Mouse (Mus musculus) MEL (cell line): ENCODE results near the gene 1700092M07Rik. TPM values are rescaled to one million over a fixed set of nuclear protein-coding genes. Genes with fewer than 3 reads are reported as not detected.
A peak's percentile ranks its signal among the peaks of the same experiment; 100 is the strongest.

Experiments used
- DNase-seq: peaks from one replicate; pipeline ENCODE4 v3.0.0; 2011; ENCODE audit warnings: low read depth, low spot score
- H3K27ac ChIP-seq: 2 replicates; pipeline ENCODE4 v1.5.1; 2012; ENCODE audit warnings: low read depth, mild to moderate bottlenecking, control low read depth, low read length, moderate library complexity; ENCODE audit not compliant: control insufficient read depth
- H3K27me3 ChIP-seq, 2 experiments: fragments of 150-350 bp in 1 of 2; sonication (generic) in 1 of 2; 2 replicates each; pipeline ENCODE4 v1.6.1; 2012; ENCODE audit warnings: low read length in 2 of 2, mild to moderate bottlenecking in 2 of 2, improper control_type of control experiment in 1 of 2, moderate library complexity in 1 of 2; ENCODE audit not compliant: insufficient read depth in 2 of 2, control insufficient read depth in 1 of 2
- H3K36me3 ChIP-seq, 2 experiments: 2 replicates each; pipeline ENCODE4 v1.6.1; 2012 to 2014; ENCODE audit warnings: low read length in 2 of 2, improper control_type of control experiment in 1 of 2, inconsistent platforms in 1 of 2, mild to moderate bottlenecking in 1 of 2; ENCODE audit not compliant: insufficient read depth in 2 of 2, control insufficient read depth in 1 of 2
- H3K4me1 ChIP-seq, 2 experiments: fragments of 150-350 bp in 1 of 2; sonication (generic) in 1 of 2; 2 replicates each; pipeline ENCODE4 v1.6.1; 2012; ENCODE audit warnings: low read length in 2 of 2, improper control_type of control experiment in 1 of 2, mild to moderate bottlenecking in 1 of 2; ENCODE audit not compliant: insufficient read depth in 2 of 2, control insufficient read depth in 1 of 2
- H3K4me3 ChIP-seq, 2 experiments: fragments of 150-350 bp in 1 of 2; sonication (generic) in 1 of 2; 2 replicates each; pipeline ENCODE4 v1.5.1; 2012; ENCODE audit warnings: low read depth in 2 of 2, low read length in 2 of 2, mild to moderate bottlenecking in 2 of 2, moderate library complexity in 2 of 2, control low read depth in 1 of 2, improper control_type of control experiment in 1 of 2; ENCODE audit not compliant: control insufficient read depth in 1 of 2, insufficient read depth in 1 of 2
- H3K79me2 ChIP-seq: 2 replicates; pipeline ENCODE4 v1.6.1; 2012; ENCODE audit warnings: mild to moderate bottlenecking, low read length, moderate library complexity; ENCODE audit not compliant: control insufficient read depth, poor library complexity, insufficient read depth
- H3K9ac ChIP-seq: 2 replicates; pipeline ENCODE4 v1.6.1; 2012; ENCODE audit warnings: low read depth, mild to moderate bottlenecking, control low read depth, low read length, moderate library complexity; ENCODE audit not compliant: control insufficient read depth, poor library complexity, severe bottlenecking
- H3K9me3 ChIP-seq: fragments of 150-350 bp; sonication (generic); replicated peaks from 2 replicates; pipeline ENCODE4 v1.6.1; 2012; ENCODE audit warnings: mild to moderate bottlenecking, low read length, improper control_type of control experiment, moderate library complexity; ENCODE audit not compliant: insufficient read depth
- CHD1 ChIP-seq: IDR thresholded peaks from 2 replicates; pipeline ENCODE4 v1.6.1; 2012; ENCODE audit warnings: low read depth, mild to moderate bottlenecking, inconsistent platforms, low read length, improper control_type of control experiment
- CHD2 ChIP-seq: IDR thresholded peaks from 2 replicates; pipeline ENCODE4 v1.6.1; 2011; ENCODE audit warnings: low read length, improper control_type of control experiment
- CTCF ChIP-seq, 3 experiments: IDR thresholded peaks in 2 of 3; conservative IDR thresholded peaks in 1 of 3; 2 replicates each; pipeline ENCODE4 v1.5.1; 2011 to 2012; ENCODE audit warnings: low read length in 3 of 3, low read depth in 2 of 3, mild to moderate bottlenecking in 2 of 3, improper control_type of control experiment in 1 of 3, inconsistent platforms in 1 of 3, mixed read lengths in 1 of 3, moderate library complexity in 1 of 3; ENCODE audit not compliant: control insufficient read depth in 1 of 3, insufficient read depth in 1 of 3, poor library complexity in 1 of 3, severe bottlenecking in 1 of 3
- EP300 ChIP-seq, 2 experiments: IDR thresholded peaks; 2 replicates each; pipeline ENCODE4 v1.6.1; 2011; ENCODE audit warnings: improper control_type of control experiment in 2 of 2, low read length in 2 of 2, low read depth in 1 of 2, mild to moderate bottlenecking in 1 of 2
- ETS1 ChIP-seq: IDR thresholded peaks from 2 replicates; pipeline ENCODE4 v1.6.1; 2012; ENCODE audit warnings: low read depth, mild to moderate bottlenecking, inconsistent platforms, low read length, improper control_type of control experiment, moderate library complexity
- GABPA ChIP-seq: IDR thresholded peaks from 2 replicates; pipeline ENCODE4 v1.6.1; 2012; ENCODE audit warnings: low read depth, mild to moderate bottlenecking, inconsistent platforms, low read length, improper control_type of control experiment, moderate library complexity
- GATA1 ChIP-seq: IDR thresholded peaks from 2 replicates; pipeline ENCODE4 v1.6.1; 2011; ENCODE audit warnings: low read depth, low read length, improper control_type of control experiment
- HCFC1 ChIP-seq: IDR thresholded peaks from 2 replicates; pipeline ENCODE4 v1.6.1; 2012; ENCODE audit warnings: low read depth, mild to moderate bottlenecking, inconsistent platforms, low read length, improper control_type of control experiment, moderate library complexity
- KAT2A ChIP-seq: conservative IDR thresholded peaks from 2 replicates; pipeline ENCODE4 v1.6.1; 2012; ENCODE audit warnings: low read depth, low read length, improper control_type of control experiment, inconsistent platforms
- MAX ChIP-seq: IDR thresholded peaks from 2 replicates; pipeline ENCODE4 v1.6.1; 2011; ENCODE audit warnings: low read length, improper control_type of control experiment
- MEF2A ChIP-seq: IDR thresholded peaks from 2 replicates; pipeline ENCODE4 v1.6.1; 2014; ENCODE audit warnings: low read depth, mild to moderate bottlenecking, inconsistent platforms, low read length, improper control_type of control experiment; ENCODE audit not compliant: poor library complexity, insufficient replicate concordance, severe bottlenecking; ENCODE audit errors: extremely low read depth
- MYB ChIP-seq: IDR thresholded peaks from 2 replicates; pipeline ENCODE4 v1.6.1; 2011; ENCODE audit warnings: mild to moderate bottlenecking, low read depth, low read length, improper control_type of control experiment
- MYC ChIP-seq: IDR thresholded peaks from 2 replicates; pipeline ENCODE4 v1.6.1; 2011; ENCODE audit warnings: low read depth, mild to moderate bottlenecking, low read length, improper control_type of control experiment, moderate library complexity
- NELFE ChIP-seq: IDR thresholded peaks from 2 replicates; pipeline ENCODE4 v1.6.1; 2011; ENCODE audit warnings: low read depth, low read length, improper control_type of control experiment
- NRF1 ChIP-seq: IDR thresholded peaks from 2 replicates; pipeline ENCODE4 v1.6.1; 2014; ENCODE audit warnings: low read depth, mild to moderate bottlenecking, inconsistent platforms, low read length, improper control_type of control experiment, moderate library complexity; ENCODE audit not compliant: poor library complexity, insufficient read depth, severe bottlenecking
- POLR2A ChIP-seq, 2 experiments: IDR thresholded peaks; 2 replicates each; pipeline ENCODE4 v1.6.1; 2011 to 2012; ENCODE audit warnings: low read length in 2 of 2, mild to moderate bottlenecking in 2 of 2, control low read depth in 1 of 2, improper control_type of control experiment in 1 of 2, low read depth in 1 of 2, moderate library complexity in 1 of 2; ENCODE audit not compliant: control insufficient read depth in 1 of 2, insufficient read depth in 1 of 2, poor library complexity in 1 of 2
- POLR2AphosphoS2 ChIP-seq: IDR thresholded peaks from 2 replicates; pipeline ENCODE4 v1.6.1; 2011; ENCODE audit warnings: low read length, improper control_type of control experiment
- POLR2AphosphoS5 ChIP-seq: IDR thresholded peaks from 2 replicates; pipeline ENCODE4 v1.6.1; 2012; ENCODE audit warnings: low read depth, borderline replicate concordance, mild to moderate bottlenecking, inconsistent platforms, low read length, moderate library complexity, mixed read lengths
- RAD21 ChIP-seq: IDR thresholded peaks from 2 replicates; pipeline ENCODE4 v1.6.1; 2011; ENCODE audit warnings: mild to moderate bottlenecking, low read depth, low read length, improper control_type of control experiment
- RCOR1 ChIP-seq: IDR thresholded peaks from 2 replicates; pipeline ENCODE4 v1.6.1; 2012; ENCODE audit warnings: low read depth, mild to moderate bottlenecking, inconsistent platforms, low read length, improper control_type of control experiment
- SIN3A ChIP-seq: IDR thresholded peaks from 2 replicates; pipeline ENCODE4 v1.6.1; 2012; ENCODE audit warnings: low read length, improper control_type of control experiment, inconsistent platforms
- SMC3 ChIP-seq: IDR thresholded peaks from 2 replicates; pipeline ENCODE4 v1.6.1; 2011; ENCODE audit warnings: low read depth, low read length, improper control_type of control experiment
- TBP ChIP-seq: IDR thresholded peaks from 2 replicates; pipeline ENCODE4 v1.8.0; 2011; ENCODE audit warnings: low read depth, low read length, improper control_type of control experiment
- TCF12 ChIP-seq: IDR thresholded peaks from 2 replicates; pipeline ENCODE4 v1.6.1; 2014; ENCODE audit warnings: low read depth, mild to moderate bottlenecking, inconsistent platforms, low read length, improper control_type of control experiment, moderate library complexity
- USF1 ChIP-seq: IDR thresholded peaks from 2 replicates; pipeline ENCODE4 v1.6.1; 2014; ENCODE audit warnings: low read depth, mild to moderate bottlenecking, inconsistent platforms, low read length, improper control_type of control experiment, moderate library complexity
- USF2 ChIP-seq, 2 experiments: IDR thresholded peaks; 2 replicates each; pipeline ENCODE4 v1.6.1; 2011 to 2012; ENCODE audit warnings: improper control_type of control experiment in 2 of 2, low read length in 2 of 2, borderline replicate concordance in 1 of 2, inconsistent platforms in 1 of 2, low read depth in 1 of 2, mild to moderate bottlenecking in 1 of 2; ENCODE audit not compliant: insufficient read depth in 1 of 2
- ZKSCAN1 ChIP-seq: IDR thresholded peaks from 2 replicates; pipeline ENCODE4 v1.6.1; 2012; ENCODE audit warnings: low read depth, mild to moderate bottlenecking, inconsistent platforms, low read length, improper control_type of control experiment, moderate library complexity
- ZMIZ1 ChIP-seq: IDR thresholded peaks from 2 replicates; pipeline ENCODE4 v1.6.1; 2012; ENCODE audit warnings: low read depth, mild to moderate bottlenecking, inconsistent platforms, low read length, improper control_type of control experiment, moderate library complexity
- ZNF384 ChIP-seq: IDR thresholded peaks from 2 replicates; pipeline ENCODE4 v1.6.1; 2012; ENCODE audit warnings: low read depth, mild to moderate bottlenecking, inconsistent platforms, low read length, improper control_type of control experiment
- polyA plus RNA-seq, 2 experiments: library from polyadenylated mRNA; stranded (reverse) in 1 of 2; unstranded in 1 of 2; fragments of >175 nt in 1 of 2; fragments of >200 nt in 1 of 2; gene quantifications; 2 replicates each; pipeline versions ENCODE4 v1.2.1 to v1.2.4; 2012; ENCODE audit warnings: low replicate concordance in 2 of 2, low read depth in 1 of 2; ENCODE audit not compliant: insufficient read length in 2 of 2, insufficient read depth in 1 of 2, missing spikeins in 1 of 2
- total RNA-seq: library from RNA; depleted of rRNA; stranded (reverse); fragments of 300-350 nt; gene quantifications from 2 replicates; pipeline ENCODE4 v1.2.3, GENCODE M21; 2012

Gene 1700092M07Rik
- total and polyA plus RNA-seq, 3 experiments = 3.3 to 4.3 TPM; not detected in 1

DNA sequence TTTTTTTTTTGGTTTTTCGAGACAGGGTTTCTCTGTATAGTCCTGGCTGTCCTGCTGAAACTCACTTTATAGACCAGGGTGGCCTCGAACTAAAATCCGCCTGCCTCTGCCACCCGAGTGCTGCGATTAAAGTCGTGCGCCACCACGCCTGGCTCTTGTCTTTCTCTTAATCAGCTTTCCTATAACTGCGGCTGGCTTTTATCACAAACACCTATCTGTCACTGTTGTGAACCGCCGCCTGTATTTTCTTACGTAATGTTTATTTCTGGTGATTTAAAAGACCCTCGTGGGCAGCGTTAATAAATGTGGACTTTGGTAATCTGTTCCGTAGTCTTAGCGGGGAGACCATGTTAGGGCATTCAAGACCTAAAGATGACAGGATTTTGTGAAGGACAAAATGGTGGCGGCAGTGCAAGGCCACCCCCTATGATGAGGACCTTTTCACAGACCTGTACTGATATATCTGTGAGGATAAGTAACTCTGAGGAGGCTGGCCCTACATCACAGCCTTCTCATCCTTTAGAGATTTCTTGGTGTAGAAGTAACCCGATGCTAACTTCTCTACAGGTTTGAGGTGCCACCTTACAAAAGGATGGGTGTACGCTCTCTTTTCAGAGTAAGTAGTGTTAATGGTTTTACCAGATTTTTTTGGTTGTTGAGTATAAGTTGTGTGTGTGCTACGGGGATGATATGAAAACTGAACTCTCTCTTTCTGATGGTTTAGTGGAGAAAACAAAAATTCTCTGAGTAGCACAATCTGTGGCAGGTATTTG is 16.8 kb upstream of the 1700092M07Rik start:
- Histone ChIP-seq H3K36me3 (peaks cover 12 to 22% of the 10 kb centered on the region in 2 experiments), H3K9me3 (no peaks in the 10 kb centered on the region), H3K4me3 (peak overlapping the region; percentile 59 to 95), H3K27me3 (no peaks in the 10 kb centered on the region), H3K4me1 (peaks cover 0 to 7% of the 10 kb centered on the region in 2 experiments; a peak in 1 of 4 replicates), H3K79me2 (peaks cover 36% of the 10 kb centered on the region), H3K27ac (peak overlapping the region; percentile 97), H3K9ac (peak overlapping the region; percentile 97)
- TF ChIP-seq POLR2AphosphoS5 (peak; percentile 26; the same call in 1 of the 2 replicates), POLR2A (IDR thresholded peaks at IDR 0.05; ENCODE audit: control insufficient read depth in 1 of 2, insufficient read depth in 1 of 2, low read depth in 1 of 2, low read length in 2 of 2, poor library complexity in 1 of 2) (peak; percentile 29 to 59; a peak in 3 of 4 replicates), SIN3A (peak; percentile 67), EP300 (IDR thresholded peaks at IDR 0.05; ENCODE audit: low read depth in 1 of 2, low read length in 2 of 2) (no peak), CHD1 (peak; percentile 99), KAT2A (peak; percentile 55), ZMIZ1 (peak; percentile 84), POLR2AphosphoS2 (peak; percentile 96), MYC (no peak; the same call in 1 of the 2 replicates)
- DNase-seq = peak; percentile 69

DNA sequence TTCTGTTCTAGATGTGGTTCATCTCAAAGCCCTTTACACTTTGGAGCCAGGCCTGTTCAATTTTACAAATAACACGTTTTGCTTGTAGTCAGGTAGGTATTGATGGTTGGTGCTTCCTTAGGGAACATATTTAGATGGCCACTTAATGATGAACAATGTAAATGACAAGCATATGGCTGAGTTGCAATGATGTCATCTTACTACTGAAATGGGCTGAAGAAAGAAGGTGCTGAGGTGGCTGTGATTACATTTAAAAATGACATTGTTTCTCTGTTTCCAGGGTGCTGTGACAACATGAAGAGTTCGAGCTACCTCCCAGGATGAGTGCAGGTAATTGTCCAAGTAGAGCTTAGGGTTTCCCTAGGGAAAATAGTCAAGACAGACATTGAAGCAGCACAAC is 16.1 kb upstream of the 1700092M07Rik start:
- H3K4me3 ChIP-seq = peak overlapping the region; percentile 59 to 95
- no peaks in the 10 kb centered on the region for H3K27me3 ChIP-seq
- no peaks in the 10 kb centered on the region for H3K9me3 ChIP-seq
- peaks cover 12 to 22% of the 10 kb centered on the region in 2 experiments for H3K36me3 ChIP-seq
- peak overlapping the region; percentile 97 for H3K27ac ChIP-seq
- H3K79me2 ChIP-seq = peaks cover 36% of the 10 kb centered on the region
- peaks cover 0 to 7% of the 10 kb centered on the region in 2 experiments; a peak in 1 of 4 replicates for H3K4me1 ChIP-seq
- DNase-seq = peak; percentile 57
- peak overlapping the region; percentile 97 for H3K9ac ChIP-seq
- TF ChIP-seq POLR2A (IDR thresholded peaks at IDR 0.05; ENCODE audit: control insufficient read depth in 1 of 2, insufficient read depth in 1 of 2, low read depth in 1 of 2, low read length in 2 of 2, poor library complexity in 1 of 2) (no peak; a peak in 1 of 4 replicates), TCF12 (no peak), MEF2A (no peak), MYB (no peak), ZNF384 (no peak), CHD2 (no peak), SMC3 (peak; percentile 10; the same call in 1 of the 2 replicates), USF2 (IDR thresholded peaks at IDR 0.05; ENCODE audit: borderline replicate concordance in 1 of 2, insufficient read depth in 1 of 2, low read depth in 1 of 2, low read length in 2 of 2) (no peak), NRF1 (no peak), EP300 (IDR thresholded peaks at IDR 0.05; ENCODE audit: low read depth in 1 of 2, low read length in 2 of 2) (no peak), HCFC1 (0 out of 2 replicates have a peak, but pooled peaks have one; percentile 19), MAX (no peak), CTCF (IDR thresholded peaks at IDR 0.05 in 2 of 3, conservative IDR thresholded peaks at IDR 0.05 in 1 of 3; ENCODE audit: control insufficient read depth in 1 of 3, insufficient read depth in 1 of 3, low read depth in 2 of 3, low read length in 3 of 3, poor library complexity in 1 of 3, severe bottlenecking in 1 of 3) (no peak), RCOR1 (no peak), RAD21 (no peak), POLR2AphosphoS2 (peak; percentile 14; the same call in 1 of the 2 replicates), ETS1 (no peak; the same call in 1 of the 2 replicates), TBP (no peak), ZKSCAN1 (no peak), GATA1 (no peak), MYC (no peak; the same call in 1 of the 2 replicates), SIN3A (no peak), USF1 (no peak), NELFE (0 out of 2 replicates have a peak, but pooled peaks have one; percentile 9), GABPA (no peak)
